Mouse (Mus musculus): ENCODE results near the gene Fam117b. TPM values are rescaled to one million over a fixed set of nuclear protein-coding genes. Genes with fewer than 3 reads are reported as not detected.
A peak's percentile ranks its signal among the peaks of the same experiment; 100 is the strongest.

Fam117b gene
- total and polyA plus RNA-seq, 3 experiments = 11.2 to 15.5 TPM; not detected in 1

- peak; percentile 79 to 88 for TF ChIP-seq EP300 (IDR thresholded peaks at IDR 0.05; ENCODE audit: low read depth in 1 of 2, low read length in 2 of 2)
- TF ChIP-seq ZKSCAN1 (IDR thresholded peaks at IDR 0.05; ENCODE audit: low read depth, low read length) = no peak
These were observed 8.0 kb upstream of the Fam117b start (continued) for GRCm38 (mm10) chr1:59904630-59905295.

DNA sequence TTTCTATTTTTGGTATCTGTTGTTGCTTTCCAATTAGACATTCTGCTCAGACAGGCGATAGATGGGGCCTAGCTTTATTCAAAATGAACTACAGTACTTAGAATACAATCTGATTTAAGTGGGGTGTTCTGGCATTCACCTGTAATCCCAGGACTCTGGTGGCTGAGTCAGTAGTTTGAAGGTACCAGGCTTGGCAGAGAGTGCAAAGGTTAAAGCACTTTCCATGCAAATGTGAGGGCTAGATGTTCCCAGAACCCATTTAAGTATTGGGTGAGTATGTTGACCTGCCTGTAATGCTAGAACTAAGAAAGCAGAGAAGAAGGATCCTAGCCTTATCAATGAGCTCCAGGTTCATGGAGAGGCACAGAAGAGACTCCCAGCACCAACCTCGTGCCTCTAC lies 6.9 kb upstream of the Fam117b start:
- no peaks in the 10 kb centered on the region for H3K27me3 ChIP-seq (ENCODE audit: control insufficient read depth in 1 of 2, insufficient read depth in 2 of 2, low read length in 2 of 2)

DNA sequence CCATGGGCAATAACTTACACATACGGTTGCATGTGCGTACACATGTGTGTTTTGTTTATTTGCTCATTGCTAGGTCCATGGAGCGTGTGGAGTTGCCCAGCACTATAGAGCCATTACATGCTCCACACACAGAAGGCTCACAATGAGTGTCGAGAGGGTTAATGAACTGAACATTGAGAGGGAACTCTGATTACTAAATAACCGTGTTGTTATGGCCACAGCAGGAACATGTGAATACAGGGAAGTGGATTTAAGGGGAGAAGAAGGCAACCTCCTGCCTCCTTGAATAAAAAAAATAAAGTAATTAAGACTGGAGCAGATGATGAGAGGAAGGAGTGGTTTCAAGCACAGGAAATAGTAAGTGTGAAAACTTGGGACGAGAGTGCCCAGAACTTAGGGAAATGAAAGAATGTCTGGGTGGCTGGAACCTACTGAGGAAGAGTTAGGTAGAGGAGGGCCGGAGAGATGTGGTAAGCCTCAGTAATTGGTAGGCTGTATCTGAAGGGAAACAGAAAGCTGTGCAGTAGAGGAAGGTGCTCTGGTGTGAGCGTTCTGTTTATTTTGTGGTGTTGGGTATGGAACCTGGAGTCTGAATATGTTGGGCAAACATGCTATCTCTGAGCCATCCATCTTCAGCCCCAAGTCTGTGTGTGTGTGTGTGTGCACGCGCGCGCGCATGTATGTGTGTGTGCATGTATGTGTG lies 5.8 kb upstream of the Fam117b start:
- no peak overlapping the region for H3K27ac ChIP-seq (ENCODE audit: control insufficient read depth, low read depth, low read length)
- H3K36me3 ChIP-seq (ENCODE audit: control insufficient read depth in 1 of 2, insufficient read depth in 2 of 2, low read length in 2 of 2) = peaks cover 0 to 21% of the 10 kb centered on the region in 2 experiments; a peak in 2 of 4 replicates
- H3K27me3 ChIP-seq (ENCODE audit: control insufficient read depth in 1 of 2, insufficient read depth in 2 of 2, low read length in 2 of 2) = no peaks in the 10 kb centered on the region
- TF ChIP-seq POLR2AphosphoS5 (IDR thresholded peaks at IDR 0.05; ENCODE audit: borderline replicate concordance, low read depth, low read length) = no peak
- no peak for TF ChIP-seq USF1 (IDR thresholded peaks at IDR 0.05; ENCODE audit: low read depth, low read length)
- no peak for TF ChIP-seq TCF12 (IDR thresholded peaks at IDR 0.05; ENCODE audit: low read depth, low read length)
- TF ChIP-seq ZNF384 (IDR thresholded peaks at IDR 0.05; ENCODE audit: low read depth, low read length) = no peak
- no peak for TF ChIP-seq TBP (IDR thresholded peaks at IDR 0.05; ENCODE audit: low read depth, low read length)
- TF ChIP-seq JUND (IDR thresholded peaks at IDR 0.05; ENCODE audit: low read depth, low read length) = no peak
- TF ChIP-seq POLR2AphosphoS2 (IDR thresholded peaks at IDR 0.05; ENCODE audit: low read length) = no peak
- no peak for TF ChIP-seq CHD2 (IDR thresholded peaks at IDR 0.05; ENCODE audit: low read length)
- TF ChIP-seq MYC (IDR thresholded peaks at IDR 0.05; ENCODE audit: low read depth, low read length) = no peak
- TF ChIP-seq KAT2A (conservative IDR thresholded peaks at IDR 0.05; ENCODE audit: low read depth, low read length) = no peak
- TF ChIP-seq CHD1 (IDR thresholded peaks at IDR 0.05; ENCODE audit: low read depth, low read length) = no peak
- no peak for DNase-seq (ENCODE audit: low read depth, low spot score)
- no peaks in the 10 kb centered on the region for H3K79me2 ChIP-seq (ENCODE audit: control insufficient read depth, insufficient read depth, low read length, poor library complexity)
- no peak overlapping the region for H3K4me3 ChIP-seq (ENCODE audit: control insufficient read depth in 1 of 2, insufficient read depth in 1 of 2, low read depth in 2 of 2, low read length in 2 of 2)
- H3K9ac ChIP-seq (ENCODE audit: control insufficient read depth, low read depth, low read length, poor library complexity, severe bottlenecking) = no peak overlapping the region
- peaks cover 17% of the 10 kb centered on the region in 2 experiments for H3K4me1 ChIP-seq (ENCODE audit: control insufficient read depth in 1 of 2, insufficient read depth in 2 of 2, low read length in 2 of 2)
- no peaks in the 10 kb centered on the region for H3K9me3 ChIP-seq (replicated peaks; ENCODE audit: insufficient read depth, low read length)

More for the DNA sequence above, 6.9 kb upstream of the Fam117b start:
- no peak for DNase-seq (ENCODE audit: low read depth, low spot score)
- no peak overlapping the region for H3K27ac ChIP-seq (ENCODE audit: control insufficient read depth, low read depth, low read length)
- no peaks in the 10 kb centered on the region for H3K9me3 ChIP-seq (replicated peaks; ENCODE audit: insufficient read depth, low read length)
- H3K4me1 ChIP-seq (ENCODE audit: control insufficient read depth in 1 of 2, insufficient read depth in 2 of 2, low read length in 2 of 2) = peaks cover 10 to 23% of the 10 kb centered on the region in 2 experiments
- H3K36me3 ChIP-seq (ENCODE audit: control insufficient read depth in 1 of 2, insufficient read depth in 2 of 2, low read length in 2 of 2) = peaks cover 0 to 12% of the 10 kb centered on the region in 2 experiments; a peak in 2 of 4 replicates
- no peaks in the 10 kb centered on the region for H3K79me2 ChIP-seq (ENCODE audit: control insufficient read depth, insufficient read depth, low read length, poor library complexity)
- H3K4me3 ChIP-seq (ENCODE audit: control insufficient read depth in 1 of 2, insufficient read depth in 1 of 2, low read depth in 2 of 2, low read length in 2 of 2) = no peak overlapping the region
- no peak overlapping the region for H3K9ac ChIP-seq (ENCODE audit: control insufficient read depth, low read depth, low read length, poor library complexity, severe bottlenecking)
- TF ChIP-seq JUND (IDR thresholded peaks at IDR 0.05; ENCODE audit: low read depth, low read length) = no peak
- TF ChIP-seq E2F4 (IDR thresholded peaks at IDR 0.05; ENCODE audit: borderline replicate concordance, low read depth, low read length) = no peak
- no peak for TF ChIP-seq SIN3A (IDR thresholded peaks at IDR 0.05; ENCODE audit: low read length)
- no peak for TF ChIP-seq USF1 (IDR thresholded peaks at IDR 0.05; ENCODE audit: low read depth, low read length)
- TF ChIP-seq NELFE (IDR thresholded peaks at IDR 0.05; ENCODE audit: low read depth, low read length) = no peak
- no peak for TF ChIP-seq MYB (IDR thresholded peaks at IDR 0.05; ENCODE audit: low read depth, low read length)
- TF ChIP-seq ZC3H11A (IDR thresholded peaks at IDR 0.05; ENCODE audit: low read depth, low read length) = no peak
- no peak for TF ChIP-seq ETS1 (IDR thresholded peaks at IDR 0.05; ENCODE audit: low read depth, low read length)
- TF ChIP-seq USF2 (IDR thresholded peaks at IDR 0.05; ENCODE audit: borderline replicate concordance in 1 of 2, insufficient read depth in 1 of 2, low read depth in 1 of 2, low read length in 2 of 2) = no peak
